Mouse (Mus musculus) small intestine, adult 2 months (tissue): ENCODE data around the gene Megf11.

ENCODE experiments used
- CTCF ChIP-seq: fragments of 200-500 bp; IDR thresholded peaks from 2 replicates; pipeline ENCODE4 v1.5.1; 2012; ENCODE audit warnings: low read depth, mild to moderate bottlenecking, control low read depth, inconsistent platforms, low read length, moderate library complexity, mixed read lengths; ENCODE audit not compliant: insufficient replicate concordance, insufficient read length; ENCODE audit errors: extremely low read depth
- POLR2A ChIP-seq: fragments of 200-500 bp; IDR thresholded peaks from 2 replicates; pipeline ENCODE4 v1.6.1; 2012; ENCODE audit warnings: low read depth, mild to moderate bottlenecking, control low read depth, inconsistent platforms, low read length, moderate library complexity

GRCm38 (mm10) chr9:64461568-64462308 lies 76.3 kb downstream of the Megf11 start:
- TF ChIP-seq CTCF (no peak), POLR2A (no peak)
